Mouse (Mus musculus) skeletal muscle tissue, adult 2 months (tissue): ENCODE measurements around the gene Mrrf.
"Not testable (repeated sequence)": the region's sequence is repeated elsewhere in the genome, so short reads cannot be mapped to it uniquely, and the experiment has no call there.

Experiments used
- DNase-seq: peaks from one replicate; pipeline ENCODE4 v3.0.0-alpha.2; 2012; ENCODE audit warnings: low read depth, low spot score

The Mrrf gene

DNA sequence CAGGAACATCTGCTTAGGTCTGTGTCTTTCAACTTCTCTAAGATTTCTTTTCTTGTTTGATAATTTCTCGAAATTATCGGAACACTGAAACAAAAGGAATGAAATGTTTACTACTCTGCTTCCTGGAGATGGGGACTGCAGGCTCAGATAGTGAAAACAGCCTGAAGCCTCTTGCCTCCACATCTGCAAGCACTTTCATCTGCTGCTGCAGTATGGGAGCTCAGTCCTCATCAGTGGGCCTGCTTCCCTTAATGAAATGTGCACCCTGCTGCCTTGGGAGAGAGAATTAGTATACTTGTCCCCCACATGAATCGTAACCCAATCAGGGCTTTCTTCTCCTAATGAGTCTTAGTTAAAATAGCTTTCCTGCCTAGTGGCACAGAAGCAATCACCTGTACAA lies 7.1 kb upstream of the Mrrf start:
- DNase-seq = no peak

- DNase-seq = no peak
Measured at GRCm38 (mm10) chr2:36135887-36136286, 302 bp upstream of the Mrrf start.

- no peak for DNase-seq
Measured at GRCm38 (mm10) chr2:36139096-36139495, 2.9 kb downstream of the Mrrf start.

DNA sequence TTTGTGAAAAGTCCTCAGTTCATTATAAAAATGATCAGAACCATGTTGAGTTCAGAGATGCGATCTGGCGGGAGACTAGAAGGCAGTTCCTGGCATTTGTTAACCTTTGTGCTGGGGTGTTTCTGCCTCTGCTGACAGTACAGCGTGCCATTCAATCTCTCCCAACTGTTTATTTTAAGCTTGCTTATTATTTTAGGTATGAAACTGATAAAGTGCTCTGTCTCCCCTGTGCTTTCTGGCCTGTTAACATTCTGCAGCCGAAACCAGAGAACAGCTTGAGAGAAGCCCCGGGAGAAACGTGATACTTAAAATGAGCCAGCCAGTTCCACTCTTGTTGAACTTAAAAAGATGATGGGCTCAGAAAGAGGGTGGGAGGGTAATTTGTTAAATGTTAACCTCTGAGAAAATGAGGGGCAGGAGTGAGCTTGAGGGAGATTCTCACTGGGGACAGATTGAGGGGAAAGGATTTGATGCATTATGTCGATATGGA lies 12.7 kb downstream of the Mrrf start:
- no peak for DNase-seq

- not testable (repeated sequence) for DNase-seq
Measured at GRCm38 (mm10) chr2:36152401-36152800, 16.2 kb downstream of the Mrrf start.

DNA sequence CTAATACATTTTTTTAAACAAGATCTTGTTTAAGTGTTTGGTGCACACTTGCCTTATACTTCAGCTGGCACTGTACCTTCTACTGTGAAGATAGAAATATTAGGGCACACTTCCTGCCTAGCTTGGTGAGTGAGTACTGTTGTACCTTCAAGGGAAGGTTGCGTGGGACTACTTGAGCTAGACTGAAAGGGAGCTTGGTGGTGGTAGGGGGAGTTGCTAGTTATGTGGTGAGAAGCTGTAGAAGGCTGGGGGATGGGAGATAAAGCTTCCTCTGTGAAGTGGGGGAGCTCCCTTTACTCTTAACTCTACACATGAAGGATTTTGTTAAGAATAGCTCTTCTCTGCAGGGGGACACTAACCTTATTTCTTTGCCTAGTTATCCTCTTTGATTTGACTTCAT lies 21.3 kb downstream of the Mrrf start:
- DNase-seq = no peak

DNA sequence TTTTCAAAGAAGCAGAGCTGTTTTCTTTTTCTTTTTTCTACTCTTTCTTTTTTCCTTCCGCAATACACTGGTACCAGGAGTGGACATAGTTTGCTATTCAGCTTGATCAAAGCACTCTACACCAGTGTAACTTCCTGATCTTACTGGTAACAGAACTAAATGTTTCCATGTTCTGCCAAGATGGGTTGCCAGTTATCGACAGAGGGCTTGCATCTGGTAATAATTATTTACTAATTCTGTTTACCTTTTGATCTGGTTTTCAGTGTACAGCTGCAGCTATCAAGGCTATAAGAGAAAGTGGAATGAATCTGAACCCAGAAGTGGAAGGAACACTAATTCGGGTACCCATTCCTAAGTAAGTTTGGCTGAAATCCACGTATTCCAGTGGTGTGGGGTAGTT lies 23.1 kb downstream of the Mrrf start:
- no peak for DNase-seq

- peak; percentile 8 for DNase-seq
Measured at GRCm38 (mm10) chr2:36167990-36168618, 31.9 kb downstream of the Mrrf start.

- DNase-seq = no peak
Measured at GRCm38 (mm10) chr2:36169176-36169575, 33.0 kb downstream of the Mrrf start.

- DNase-seq = no peak
Measured at GRCm38 (mm10) chr2:36172136-36172535, 35.9 kb downstream of the Mrrf start.

DNA sequence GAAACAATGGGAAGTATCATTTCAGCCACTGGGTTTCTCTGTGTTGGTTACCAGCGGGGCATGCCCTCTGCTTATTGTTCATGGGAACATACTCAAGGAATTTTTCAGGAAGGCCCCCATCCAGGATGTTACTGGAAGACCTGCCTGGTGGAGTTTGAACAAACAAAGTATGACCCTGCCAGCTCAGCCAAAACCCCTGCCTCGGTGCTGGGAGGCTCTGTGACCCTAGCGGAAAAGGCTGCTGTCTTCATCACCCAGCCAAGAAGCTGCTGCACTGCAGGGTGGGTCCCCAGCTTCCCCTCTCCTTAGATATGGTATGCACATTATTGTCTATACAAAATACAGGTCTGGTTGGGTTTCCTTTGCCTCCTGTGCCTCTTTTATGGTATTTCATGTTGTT lies 36.4 kb downstream of the Mrrf start:
- DNase-seq = no peak

GRCm38 (mm10) chr2:36179487-36179886 lies 43.3 kb downstream of the Mrrf start:
- no peak for DNase-seq

- DNase-seq = not testable (repeated sequence)
Measured at GRCm38 (mm10) chr2:36181587-36182368, 45.6 kb downstream of the Mrrf start.

GRCm38 (mm10) chr2:36183278-36183677 lies 47.1 kb downstream of the Mrrf start:
- no peak for DNase-seq

GRCm38 (mm10) chr2:36184192-36184591 lies 48.0 kb downstream of the Mrrf start:
- no peak for DNase-seq

DNA sequence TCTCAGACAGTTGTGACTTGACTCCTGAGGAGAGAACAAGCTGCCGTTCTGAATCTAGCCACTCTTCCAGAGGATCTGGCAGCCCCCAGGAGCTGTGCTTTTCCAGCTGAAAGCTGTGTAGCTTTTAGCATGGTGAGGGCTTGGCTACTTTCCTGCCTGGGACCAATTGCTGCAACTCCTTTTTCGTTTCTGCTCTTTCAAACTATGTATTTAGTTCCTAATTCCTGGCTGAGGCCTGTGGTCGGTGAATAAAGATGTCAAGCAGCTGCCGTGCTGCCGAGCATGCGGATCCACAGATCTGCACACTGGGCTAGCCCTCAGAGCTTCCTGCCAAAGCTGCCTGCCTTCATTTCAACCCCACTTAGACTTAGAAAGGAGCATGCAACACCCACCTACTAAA lies 48.7 kb downstream of the Mrrf start:
- DNase-seq = no peak

DNA sequence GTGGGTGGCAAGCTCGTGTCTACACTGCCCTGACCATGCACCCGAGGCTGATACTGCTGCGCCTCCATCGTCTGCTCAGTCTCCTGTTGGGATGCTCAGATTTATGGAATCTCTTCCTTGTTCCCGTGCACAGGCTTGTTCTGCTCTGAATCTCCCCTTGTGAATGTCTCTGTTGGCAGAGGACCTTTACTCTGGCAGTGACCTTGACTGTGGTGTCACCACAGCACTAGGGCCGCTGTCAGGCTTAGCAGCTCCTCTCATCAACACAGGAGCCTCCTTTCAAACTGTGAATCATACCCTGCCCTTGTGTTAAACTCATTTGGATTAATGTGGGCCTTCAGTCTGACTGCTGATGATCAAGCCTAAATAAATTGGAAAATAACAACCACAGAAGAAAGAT lies 53.0 kb downstream of the Mrrf start:
- DNase-seq = not testable (repeated sequence)

DNA sequence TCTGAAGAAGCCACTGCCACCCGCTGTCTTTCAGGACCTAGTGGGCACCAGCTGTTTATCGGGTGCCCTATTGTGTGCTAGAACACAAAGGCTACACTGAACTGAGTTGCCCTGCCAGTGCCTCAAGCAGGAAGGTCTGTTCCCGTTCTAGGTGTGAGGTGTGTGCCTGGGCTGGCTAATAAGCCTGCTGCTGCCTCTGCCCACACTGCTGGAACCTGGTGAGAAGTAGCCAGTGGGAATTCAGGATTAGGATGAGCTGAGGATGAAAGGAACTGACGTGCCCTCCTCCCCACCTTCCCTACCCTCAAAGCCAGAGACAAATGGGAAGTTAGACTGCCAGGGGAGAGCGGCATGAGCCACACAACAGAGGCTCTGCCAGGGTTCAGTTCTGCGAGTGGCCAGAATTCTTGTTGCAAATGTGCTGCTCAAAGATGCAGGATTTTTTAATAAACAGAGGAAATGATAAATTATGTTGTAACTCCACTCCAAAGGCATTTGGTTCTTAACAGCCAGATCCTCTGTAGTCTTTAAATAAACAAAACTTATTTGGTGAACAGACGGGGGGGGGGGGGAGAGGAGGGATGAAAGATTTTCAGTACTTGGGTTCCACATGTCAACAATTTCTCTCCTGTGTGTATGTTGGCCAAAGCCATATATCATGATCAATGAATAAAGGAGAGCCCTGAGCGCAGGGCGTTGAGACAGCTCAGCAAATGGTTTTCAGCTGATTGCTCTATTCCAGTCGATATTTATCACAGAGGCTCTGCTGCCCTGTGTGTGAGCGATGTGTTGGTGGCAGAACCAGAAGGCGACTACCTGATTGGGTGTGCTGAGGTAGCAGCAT lies 55.1 kb downstream of the Mrrf start:
- no peak for DNase-seq

DNA sequence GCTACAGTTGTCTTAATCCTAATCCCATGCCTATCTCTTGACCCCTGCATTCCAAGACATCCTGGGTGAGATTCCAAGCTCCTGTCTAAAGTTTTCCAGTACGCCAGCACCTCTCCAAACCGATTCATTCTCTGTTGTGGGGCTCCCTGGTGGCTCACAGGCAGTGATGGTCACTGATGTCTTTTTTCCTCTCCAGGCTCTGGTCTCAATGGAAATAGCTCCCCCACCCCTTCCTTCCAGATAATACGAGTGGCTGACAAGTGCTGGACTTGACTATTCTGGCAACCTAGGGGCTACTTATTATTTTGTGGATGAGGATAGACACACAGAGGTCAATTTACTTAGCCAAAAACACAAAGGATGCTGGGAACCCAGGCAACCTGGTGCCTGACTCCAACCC lies 60.8 kb downstream of the Mrrf start:
- no peak for DNase-seq

DNA sequence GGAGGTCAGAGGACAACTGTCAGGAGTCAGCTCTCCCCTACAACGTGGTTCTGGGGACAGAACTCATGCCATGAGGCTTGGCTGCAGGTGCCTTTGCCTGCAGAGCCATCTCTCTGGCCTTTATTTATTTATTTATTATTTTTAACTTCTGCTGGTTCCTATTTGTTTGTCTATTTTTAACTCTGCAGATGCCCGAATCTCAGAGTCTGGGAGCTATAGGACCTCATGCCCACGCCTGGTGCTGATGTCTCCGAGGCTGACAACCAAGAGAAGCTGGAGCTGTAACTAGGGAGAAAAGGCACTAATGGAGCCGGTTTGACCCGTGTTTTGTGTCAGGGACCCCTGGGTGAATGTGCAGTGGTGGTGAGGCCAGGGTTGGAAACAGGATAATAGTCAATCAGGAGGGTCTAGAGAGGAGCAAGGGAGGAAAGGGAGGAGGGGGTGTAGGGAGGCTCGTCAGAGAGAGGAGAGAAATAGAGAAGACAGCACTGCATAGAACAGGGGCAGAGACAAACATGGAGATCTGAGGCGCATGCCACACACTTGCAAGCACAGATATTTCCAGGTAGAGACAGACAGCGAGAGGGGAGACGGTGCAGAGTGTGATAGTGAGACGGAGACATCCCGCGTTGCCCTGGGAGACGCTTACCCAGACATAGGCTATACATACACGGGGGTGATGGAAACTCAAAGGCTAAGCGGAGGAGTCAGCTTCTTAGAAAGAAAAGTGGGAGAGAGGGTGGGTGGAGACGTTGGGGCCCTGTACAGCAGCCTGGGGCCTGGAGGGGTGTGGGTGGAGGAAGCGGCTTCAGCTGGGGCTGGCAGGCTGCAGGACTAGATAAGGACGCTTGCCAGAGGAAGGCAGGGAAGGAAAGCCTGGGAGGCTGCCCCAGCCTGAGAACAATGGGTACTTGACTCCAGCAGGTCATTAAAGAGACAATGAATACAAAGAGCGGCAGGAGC lies 62.0 kb downstream of the Mrrf start:
- no peak for DNase-seq

GRCm38 (mm10) chr2:36198882-36199262 lies 62.7 kb downstream of the Mrrf start:
- no peak for DNase-seq
